Mouse (Mus musculus) gonadal fat pad, adult 2 months (tissue): ENCODE results near the gene Man1c1. TPM values are rescaled to one million over a fixed set of nuclear protein-coding genes. Genes with fewer than 3 reads are reported as not detected.

Experiments used
- DNase-seq: peaks from one replicate; pipeline ENCODE4 v3.0.0-alpha.2; 2012; ENCODE audit warnings: low read depth
- polyA plus RNA-seq: library from polyadenylated mRNA; depleted of rRNA; stranded (reverse); fragments of >200 nt; gene quantifications from 2 replicates; pipeline ENCODE4 v1.2.3, GENCODE M21; 2012

Gene Man1c1
- polyA plus RNA-seq, 1 experiment = 5.7 TPM

- no peak for DNase-seq
Observed at GRCm38 (mm10) chr4:134603553-134603952, 100.5 kb downstream of the Man1c1 start.

- no peak for DNase-seq
Observed at GRCm38 (mm10) chr4:134602610-134603009, 101.5 kb downstream of the Man1c1 start.

DNA sequence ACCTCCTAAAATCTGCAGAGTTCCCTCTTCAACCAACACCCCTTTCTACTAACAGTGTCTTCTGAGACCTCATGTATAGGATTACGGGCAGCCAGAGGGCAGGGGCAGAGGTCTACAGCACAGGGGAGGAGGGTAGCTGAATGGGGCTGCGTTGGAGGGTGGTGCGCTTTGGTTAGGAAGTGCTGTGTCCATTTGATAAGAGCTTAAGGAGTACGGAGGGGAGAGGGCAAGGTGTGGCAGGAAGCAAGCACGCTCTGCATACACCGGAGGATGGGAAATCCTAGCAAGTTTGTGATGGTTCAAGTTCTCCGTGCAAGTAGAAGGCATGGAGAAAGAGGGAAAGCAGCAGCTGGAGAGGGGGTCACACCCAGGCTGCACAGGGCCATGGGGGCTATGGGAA lies 102.1 kb downstream of the Man1c1 start:
- no peak for DNase-seq

DNA sequence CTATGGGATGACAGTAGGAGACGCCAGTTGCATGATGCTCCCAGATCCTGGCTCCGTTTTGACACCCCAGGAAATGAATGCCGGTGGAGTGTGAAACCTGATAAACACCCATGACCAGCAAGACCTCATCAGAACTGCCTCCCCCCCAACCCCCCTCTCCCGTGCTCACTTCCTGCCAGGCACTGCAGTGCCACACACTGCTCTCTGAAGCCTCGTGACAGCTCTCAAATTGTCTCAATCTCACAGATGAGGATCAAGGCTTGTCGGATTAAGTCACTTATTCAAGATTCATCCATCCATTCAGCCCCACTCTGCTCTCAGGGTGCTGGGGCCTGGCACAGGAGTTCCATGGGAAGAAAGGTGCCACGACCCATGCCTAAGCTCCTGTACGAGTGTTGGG lies 102.7 kb downstream of the Man1c1 start:
- no peak for DNase-seq

DNA sequence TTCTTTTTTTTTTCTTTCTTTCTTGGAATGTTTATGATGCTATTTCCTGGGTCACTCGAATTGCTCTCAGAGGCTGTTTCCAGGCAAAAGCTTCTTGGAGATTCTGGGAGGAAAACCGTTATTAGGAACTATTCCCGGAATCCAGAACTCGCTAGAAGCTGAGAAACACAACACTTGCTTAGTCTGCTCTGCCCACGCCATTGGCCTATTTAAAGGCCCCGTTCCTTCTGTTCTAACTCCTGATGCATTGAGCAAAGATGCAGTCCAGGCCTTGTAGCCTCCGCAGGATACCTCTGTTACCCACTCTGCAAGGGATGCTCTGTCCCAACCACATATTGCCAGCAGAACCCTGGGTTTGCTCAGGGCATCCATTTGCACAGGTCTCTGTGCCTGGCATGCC lies 103.3 kb downstream of the Man1c1 start:
- DNase-seq = no peak

DNA sequence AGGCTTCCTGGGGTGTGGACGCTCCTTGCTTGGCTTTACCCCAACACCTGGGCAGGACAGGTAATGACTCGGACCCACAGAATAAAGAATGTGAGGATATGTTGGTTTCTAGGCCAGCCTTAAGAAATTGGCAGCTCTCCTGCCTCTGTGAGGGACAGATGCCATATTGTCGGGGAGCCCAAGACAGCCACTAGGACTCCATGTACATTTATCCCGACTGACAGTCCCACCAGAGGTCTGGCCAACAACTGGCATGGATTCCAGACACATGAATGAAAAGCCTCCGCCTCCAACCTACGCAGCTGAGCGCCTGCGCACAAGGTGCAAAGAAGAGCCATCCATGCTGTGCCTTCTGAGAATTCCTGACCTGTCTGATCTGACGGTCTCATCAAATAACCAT lies 104.0 kb downstream of the Man1c1 start:
- no peak for DNase-seq

DNA sequence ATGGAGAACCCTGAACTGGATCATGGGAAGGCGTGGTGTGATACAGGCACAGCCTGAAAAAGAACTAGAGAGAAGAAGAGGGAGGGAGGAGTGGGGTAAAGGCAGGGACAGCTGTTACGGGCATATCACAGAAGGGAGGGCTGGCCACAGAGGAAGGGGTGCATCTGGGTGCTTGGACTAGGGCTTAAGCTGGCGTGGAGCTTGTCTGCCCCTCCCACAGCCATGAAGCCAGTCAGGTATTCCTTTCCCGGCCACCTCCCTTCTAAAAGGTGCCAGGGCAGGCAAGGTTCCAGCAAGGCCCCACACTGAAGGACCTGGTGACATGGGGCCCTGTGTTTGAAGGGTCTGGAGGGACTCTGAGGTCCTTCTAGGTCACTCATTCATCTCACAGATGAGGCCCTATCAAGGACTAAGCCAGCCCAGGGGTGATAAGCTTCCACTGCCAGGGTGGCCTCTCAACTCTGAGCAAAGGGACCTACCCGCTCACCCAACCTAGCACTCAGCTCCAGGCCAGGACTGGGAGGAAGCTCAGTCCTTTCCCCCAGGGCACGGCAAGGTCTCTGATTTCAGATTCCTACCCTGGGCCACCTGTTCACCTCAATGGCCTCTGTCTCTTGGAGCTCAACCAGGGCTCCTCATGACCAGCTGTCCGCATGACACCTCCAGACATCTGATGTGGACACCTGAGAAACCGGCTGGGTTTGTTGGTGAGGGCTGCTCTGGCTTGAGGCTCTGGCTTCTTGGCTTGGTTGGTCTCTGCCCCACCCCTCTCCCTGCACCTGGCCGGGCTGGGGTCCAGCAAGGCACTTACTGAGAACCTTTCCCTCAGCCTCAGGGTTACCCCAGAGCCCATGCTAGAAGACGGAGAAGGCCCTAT lies 107.0 kb downstream of the Man1c1 start:
- peak; percentile 20 for DNase-seq

GRCm38 (mm10) chr4:134594731-134595439 lies 109.2 kb downstream of the Man1c1 start:
- DNase-seq = no peak

- DNase-seq = no peak
Observed at GRCm38 (mm10) chr4:134592442-134592841, 111.6 kb downstream of the Man1c1 start.

DNA sequence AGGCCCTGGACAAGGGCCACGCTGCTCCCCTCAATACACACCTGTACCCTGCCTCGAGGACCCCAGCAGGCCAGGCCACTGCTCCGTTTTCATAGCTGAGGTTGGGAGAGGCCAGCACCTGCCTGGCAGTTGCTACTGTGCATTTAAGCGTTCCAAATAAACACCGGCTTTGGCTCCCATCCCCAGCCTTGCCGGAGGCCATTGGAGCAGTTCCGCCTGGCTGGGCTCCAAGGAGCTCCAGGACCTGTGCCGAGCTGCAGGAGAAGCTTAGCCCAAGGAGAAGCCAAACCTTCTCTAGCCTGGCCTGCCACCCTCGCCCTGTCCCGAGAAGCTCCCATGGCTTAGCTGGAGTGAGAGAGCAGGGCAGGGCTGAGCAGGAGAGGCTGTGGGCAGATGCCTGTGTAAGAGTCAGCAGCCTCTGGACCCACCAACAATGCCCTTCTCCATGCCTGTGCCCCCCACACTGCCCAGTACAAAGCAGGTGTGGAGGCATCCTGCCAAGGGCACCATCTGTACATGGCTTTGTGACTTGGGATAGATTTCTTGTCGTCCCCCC lies 112.5 kb downstream of the Man1c1 start:
- DNase-seq = peak; percentile 16

GRCm38 (mm10) chr4:134590227-134590926 lies 113.7 kb downstream of the Man1c1 start:
- no peak for DNase-seq

GRCm38 (mm10) chr4:134589786-134590185 lies 114.3 kb downstream of the Man1c1 start:
- DNase-seq = no peak

DNA sequence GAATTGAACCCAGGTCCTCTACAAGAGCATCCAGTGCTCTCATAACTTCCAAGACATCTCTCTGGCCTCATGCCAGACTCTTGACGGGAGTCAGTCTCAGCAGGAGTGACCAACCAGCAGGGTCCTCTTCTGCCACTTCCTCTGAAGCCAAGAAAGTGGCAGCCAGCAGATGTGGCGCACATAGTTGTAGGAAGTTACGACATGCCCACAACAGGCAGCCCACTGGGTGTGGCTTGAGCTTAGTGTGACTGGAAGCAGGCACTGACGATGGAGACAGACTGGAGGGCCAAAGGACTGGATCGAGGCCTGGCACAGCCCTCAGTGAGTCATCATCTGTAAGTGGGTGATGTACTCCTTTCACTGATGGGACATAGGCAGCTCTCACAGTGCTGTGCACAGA lies 115.1 kb downstream of the Man1c1 start:
- DNase-seq = no peak

GRCm38 (mm10) chr4:134588287-134588686 lies 115.8 kb downstream of the Man1c1 start:
- DNase-seq = no peak

- no peak for DNase-seq
Observed at GRCm38 (mm10) chr4:134587636-134588197, 116.4 kb downstream of the Man1c1 start.

GRCm38 (mm10) chr4:134586631-134587030 lies 117.5 kb downstream of the Man1c1 start:
- no peak for DNase-seq

DNA sequence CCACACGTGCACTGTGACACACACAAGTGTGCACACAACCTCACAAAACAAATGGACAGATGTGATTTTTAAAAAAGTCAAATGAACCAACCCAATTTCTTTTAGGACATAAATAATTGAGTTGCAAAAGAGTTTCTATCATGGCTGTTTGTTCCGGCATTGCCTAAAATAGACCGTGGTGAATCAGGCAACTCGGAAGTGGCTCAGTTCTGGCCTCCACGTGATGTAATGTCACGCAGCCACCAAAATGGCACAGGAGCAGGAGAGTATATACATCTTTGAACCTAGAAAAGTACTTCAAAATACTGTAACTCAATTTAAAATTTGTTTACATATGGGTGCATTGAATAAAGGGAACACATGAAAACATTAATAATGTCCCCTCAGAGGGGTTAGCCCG lies 118.0 kb downstream of the Man1c1 start:
- no peak for DNase-seq

GRCm38 (mm10) chr4:134583513-134583912 lies 120.6 kb downstream of the Man1c1 start:
- no peak for DNase-seq

GRCm38 (mm10) chr4:134581365-134581764 lies 122.7 kb downstream of the Man1c1 start:
- no peak for DNase-seq

DNA sequence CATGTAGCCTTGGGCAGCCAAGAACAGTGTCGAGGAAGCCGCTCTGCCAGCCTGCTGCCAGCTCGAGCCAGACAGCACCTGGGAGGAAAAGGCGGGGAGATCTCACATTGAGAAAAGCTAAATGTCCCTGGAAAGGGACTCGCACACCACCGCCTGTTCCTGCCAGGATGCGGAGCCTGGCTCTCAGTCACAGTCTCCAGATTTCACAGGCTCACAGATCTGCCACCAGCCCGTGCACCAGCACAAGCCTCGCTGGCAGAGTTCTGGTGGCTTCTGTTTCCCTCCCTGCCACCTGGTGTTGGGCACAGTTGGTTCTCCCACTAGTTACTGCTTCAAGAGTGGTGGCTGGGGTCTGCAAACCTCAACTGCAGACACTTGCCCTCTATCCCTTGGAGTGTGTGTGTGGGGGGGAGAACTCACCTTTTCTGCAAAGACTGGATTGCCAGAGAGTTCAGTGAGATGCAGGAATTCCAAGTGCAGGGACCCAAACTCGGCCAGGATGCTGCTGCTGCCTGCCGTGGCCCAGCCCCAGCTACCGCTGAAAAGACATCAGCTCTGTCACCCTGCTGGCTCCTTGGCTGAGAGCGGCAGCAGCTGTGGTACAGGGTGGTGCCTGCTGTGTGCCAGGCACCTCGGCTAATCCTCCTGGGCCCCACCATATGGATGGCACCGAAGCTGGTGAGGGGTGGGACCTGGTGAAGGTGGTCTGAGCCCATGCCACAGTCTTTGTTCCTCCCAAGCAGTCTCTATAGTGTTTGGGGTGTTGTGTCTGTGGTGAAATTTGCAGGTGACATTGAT lies 123.5 kb downstream of the Man1c1 start:
- DNase-seq = no peak

DNA sequence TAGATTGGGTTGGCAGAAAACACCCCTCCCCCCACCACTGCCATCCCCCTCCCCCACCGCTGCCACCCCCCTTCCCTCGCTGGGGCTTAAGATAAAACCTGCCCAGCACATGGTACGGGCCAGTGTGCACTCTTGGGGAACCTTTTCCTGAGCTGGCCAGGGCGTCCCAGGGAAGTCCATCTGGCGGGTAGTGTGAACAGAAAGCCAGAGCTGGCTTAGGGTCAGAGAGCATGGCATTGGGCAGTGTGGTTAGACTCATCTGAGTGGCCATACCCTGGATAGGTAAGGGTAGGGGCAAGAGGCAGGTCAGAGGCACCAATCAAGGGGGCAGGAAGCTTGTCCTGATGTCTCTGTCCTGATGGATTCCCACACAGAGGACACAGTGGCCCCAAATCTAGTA lies 124.5 kb downstream of the Man1c1 start:
- no peak for DNase-seq
